Mouse (Mus musculus): ENCODE measurements around the gene Camkk1. TPM values are rescaled to one million over a fixed set of nuclear protein-coding genes. Genes with fewer than 3 reads are reported as not detected.
A peak's percentile ranks its signal among the peaks of the same experiment; 100 is the strongest.

Gene Camkk1
- polyA plus RNA-seq, 1 experiment from 2014 or later = 30.6 TPM

GRCm38 (mm10) chr11:73039102-73039799 lies 20.4 kb downstream of the Camkk1 start:
- Histone ChIP-seq H3K9ac (no peak overlapping the region), H3K27ac (no peak overlapping the region), H3K9me3 (no peaks in the 10 kb centered on the region), H3K4me1 (no peaks in the 10 kb centered on the region), H3K4me3 (no peak overlapping the region), H3K4me2 (no peak overlapping the region), H3K27me3 (replicated peaks) (no peaks in the 10 kb centered on the region), H3K36me3 (replicated peaks) (peaks cover 6% of the 10 kb centered on the region; the same call in 1 of the 2 replicates)
- WGBS = 55% methylated on average over 9 of the region's 9 CpGs
- ATAC-seq (replicated peaks) = peak; percentile 72

DNA sequence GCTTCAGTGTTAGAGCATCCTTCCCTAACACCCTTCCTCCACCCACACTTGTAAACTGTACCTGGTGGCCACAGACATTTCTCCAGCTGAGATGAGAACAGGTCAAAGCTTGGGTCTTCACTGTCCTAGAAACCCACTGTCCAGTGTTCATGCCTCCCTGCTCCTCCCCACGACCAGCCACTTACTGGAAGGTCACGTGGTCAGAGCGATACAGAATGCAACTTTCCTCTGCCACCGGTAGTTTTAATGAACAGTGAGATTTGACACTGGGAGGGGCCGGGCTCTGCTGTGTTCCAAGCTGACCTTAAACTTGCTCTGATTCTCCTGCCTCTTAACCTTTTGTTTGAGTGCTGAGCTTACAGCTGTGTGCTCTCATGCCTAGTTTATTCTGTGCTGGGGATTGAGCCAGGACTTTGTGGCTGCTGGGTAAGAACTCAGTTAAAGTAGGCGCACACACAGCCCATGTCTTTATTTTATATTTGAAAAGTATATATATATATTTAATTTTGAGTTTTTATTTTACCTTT lies 25.5 kb downstream of the Camkk1 start:
- Histone ChIP-seq H3K4me1 (peaks cover 13% of the 10 kb centered on the region), H3K9ac (no peak overlapping the region), H3K27ac (no peak overlapping the region), H3K4me3 (no peak overlapping the region), H3K9me3 (no peaks in the 10 kb centered on the region), H3K27me3 (replicated peaks) (no peaks in the 10 kb centered on the region), H3K4me2 (no peak overlapping the region), H3K36me3 (replicated peaks) (no peaks in the 10 kb centered on the region)
- 67% methylated on average over 6 of the region's 6 CpGs for WGBS
- no peak for ATAC-seq (replicated peaks)

- Histone ChIP-seq H3K27ac (no peak overlapping the region), H3K4me2 (no peak overlapping the region), H3K4me1 (peaks cover 18% of the 10 kb centered on the region), H3K36me3 (replicated peaks) (no peaks in the 10 kb centered on the region), H3K4me3 (no peak overlapping the region), H3K27me3 (replicated peaks) (no peaks in the 10 kb centered on the region), H3K9ac (no peak overlapping the region), H3K9me3 (no peaks in the 10 kb centered on the region)
- WGBS = 74% methylated on average over 4 of the region's 4 CpGs
- no peak for ATAC-seq (replicated peaks)
These were observed 26.0 kb downstream of the Camkk1 start for GRCm38 (mm10) chr11:73044789-73045188.

GRCm38 (mm10) chr11:73047542-73047996 lies 28.8 kb downstream of the Camkk1 start, which contains the start of gene Ncbp3:
Ncbp3 (plus strand) TSS chr11:73047783.
- H3K4me1 ChIP-seq = peaks cover 18% of the 10 kb centered on the region
- peak within 1 kb of the TSS; percentile 73 for H3K4me2 ChIP-seq
- H3K27me3 ChIP-seq (replicated peaks) = no peaks in the 10 kb centered on the region
- H3K36me3 ChIP-seq (replicated peaks) = 0 out of 2 replicates have a peak, but pooled peaks cover 3% of the 10 kb centered on the region
- H3K9me3 ChIP-seq = no peaks in the 10 kb centered on the region
- peak within 1 kb of the TSS; percentile 80 for H3K4me3 ChIP-seq
- peak within 1 kb of the TSS; percentile 89 for H3K27ac ChIP-seq
- peak; percentile 96 for ATAC-seq (replicated peaks)
- under 1% methylated on average over 39 of the region's 39 CpGs for WGBS
- H3K9ac ChIP-seq = peak within 1 kb of the TSS; percentile 92

GRCm38 (mm10) chr11:73048030-73048876 lies 29.4 kb downstream of the Camkk1 start:
- H3K9ac ChIP-seq = peak overlapping the region; percentile 92

GRCm38 (mm10) chr11:73049335-73049734 lies 30.5 kb downstream of the Camkk1 start:
- H3K27ac ChIP-seq = peak overlapping the region; percentile 53
- H3K4me1 ChIP-seq = peaks cover 18% of the 10 kb centered on the region
- H3K27me3 ChIP-seq (replicated peaks) = no peaks in the 10 kb centered on the region
- peak overlapping the region; percentile 73 for H3K4me2 ChIP-seq
- ATAC-seq (replicated peaks) = no peak
- H3K9ac ChIP-seq = peak overlapping the region; percentile 92; the same call in 1 of the 2 replicates
- H3K4me3 ChIP-seq = peak overlapping the region; percentile 80
- H3K9me3 ChIP-seq = no peaks in the 10 kb centered on the region
- WGBS = 2% methylated on average over 4 of the region's 4 CpGs
- peaks cover 12% of the 10 kb centered on the region; the same call in 1 of the 2 replicates for H3K36me3 ChIP-seq (replicated peaks)

More at GRCm38 (mm10) chr11:73048030-73048876, 29.4 kb downstream of the Camkk1 start:
- H3K27me3 ChIP-seq (replicated peaks) = no peaks in the 10 kb centered on the region
- 1% methylated on average over 54 of the region's 55 CpGs for WGBS
- H3K36me3 ChIP-seq (replicated peaks) = peaks cover 5% of the 10 kb centered on the region; the same call in 1 of the 2 replicates
- peak overlapping the region; percentile 80 for H3K4me3 ChIP-seq
- H3K4me2 ChIP-seq = peak overlapping the region; percentile 73
- peak overlapping the region; percentile 89 for H3K27ac ChIP-seq
- ATAC-seq (replicated peaks) = peak; percentile 71
- no peaks in the 10 kb centered on the region for H3K9me3 ChIP-seq
- peaks cover 18% of the 10 kb centered on the region for H3K4me1 ChIP-seq

GRCm38 (mm10) chr11:73052795-73053194 lies 34.0 kb downstream of the Camkk1 start:
- H3K4me3 ChIP-seq = no peak overlapping the region

GRCm38 (mm10) chr11:73057701-73058100 lies 38.9 kb downstream of the Camkk1 start:
- H3K4me1 ChIP-seq = no peaks in the 10 kb centered on the region
- no peak overlapping the region for H3K4me3 ChIP-seq
- no peak overlapping the region for H3K27ac ChIP-seq
- H3K9me3 ChIP-seq = no peaks in the 10 kb centered on the region
- ATAC-seq (replicated peaks) = no peak
- no peaks in the 10 kb centered on the region for H3K27me3 ChIP-seq (replicated peaks)
- WGBS = 89% methylated on average over 5 of the region's 5 CpGs
- H3K9ac ChIP-seq = no peak overlapping the region
- peaks cover 19% of the 10 kb centered on the region; the same call in 1 of the 2 replicates for H3K36me3 ChIP-seq (replicated peaks)
- H3K4me2 ChIP-seq = no peak overlapping the region

More at GRCm38 (mm10) chr11:73052795-73053194, 34.0 kb downstream of the Camkk1 start:
- Histone ChIP-seq H3K27me3 (replicated peaks) (no peaks in the 10 kb centered on the region), H3K4me1 (peaks cover 14% of the 10 kb centered on the region), H3K9me3 (no peaks in the 10 kb centered on the region), H3K4me2 (no peak overlapping the region), H3K9ac (no peak overlapping the region), H3K27ac (no peak overlapping the region), H3K36me3 (replicated peaks) (peaks cover 18% of the 10 kb centered on the region; the same call in 1 of the 2 replicates)
- no peak for ATAC-seq (replicated peaks)
- WGBS = 94% methylated on average over 1 of the region's 1 CpGs

GRCm38 (mm10) chr11:73059630-73060029 lies 40.8 kb downstream of the Camkk1 start:
- no peak overlapping the region for H3K27ac ChIP-seq
- H3K27me3 ChIP-seq (replicated peaks) = no peaks in the 10 kb centered on the region
- no peaks in the 10 kb centered on the region for H3K9me3 ChIP-seq
- 95% methylated on average over 3 of the region's 3 CpGs for WGBS
- no peak overlapping the region for H3K4me3 ChIP-seq
- no peaks in the 10 kb centered on the region for H3K4me1 ChIP-seq
- no peak overlapping the region for H3K9ac ChIP-seq
- ATAC-seq (replicated peaks) = no peak
- H3K4me2 ChIP-seq = no peak overlapping the region
- peaks cover 10% of the 10 kb centered on the region; the same call in 1 of the 2 replicates for H3K36me3 ChIP-seq (replicated peaks)

- H3K9me3 ChIP-seq = no peaks in the 10 kb centered on the region
- H3K27me3 ChIP-seq (replicated peaks) = no peaks in the 10 kb centered on the region
- 89% methylated on average over 3 of the region's 3 CpGs for WGBS
- peaks cover 14% of the 10 kb centered on the region; the same call in 1 of the 2 replicates for H3K36me3 ChIP-seq (replicated peaks)
- H3K4me3 ChIP-seq = no peak overlapping the region
- no peak for ATAC-seq (replicated peaks)
- H3K4me2 ChIP-seq = no peak overlapping the region
- H3K9ac ChIP-seq = no peak overlapping the region
- no peaks in the 10 kb centered on the region for H3K4me1 ChIP-seq
- H3K27ac ChIP-seq = no peak overlapping the region
These were observed 42.6 kb downstream of the Camkk1 start for GRCm38 (mm10) chr11:73061413-73061812.

DNA sequence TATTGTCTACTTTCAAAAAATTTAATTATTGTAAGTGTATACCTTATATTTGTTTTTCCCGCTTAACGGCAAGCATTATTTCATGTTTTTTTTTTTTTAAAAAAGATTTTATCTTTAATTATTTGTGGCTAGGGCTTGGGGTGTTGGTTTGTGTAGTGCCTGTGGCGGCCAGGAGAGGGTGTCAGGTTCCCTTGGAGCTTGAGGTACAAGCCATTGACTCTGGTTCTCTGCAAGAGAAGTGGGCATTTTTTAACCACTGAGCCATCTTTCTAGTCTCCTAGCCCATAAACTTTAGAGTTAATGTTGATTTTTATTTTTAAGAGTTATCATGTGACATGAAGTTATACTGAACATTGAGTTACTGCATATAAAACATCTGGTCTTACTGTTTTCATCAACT lies 53.0 kb downstream of the Camkk1 start:
- no peak for ATAC-seq (replicated peaks)
- Histone ChIP-seq H3K4me2 (no peak overlapping the region), H3K9me3 (no peaks in the 10 kb centered on the region), H3K27me3 (replicated peaks) (no peaks in the 10 kb centered on the region), H3K27ac (no peak overlapping the region), H3K4me3 (no peak overlapping the region), H3K4me1 (no peaks in the 10 kb centered on the region), H3K9ac (no peak overlapping the region), H3K36me3 (replicated peaks) (peaks cover 58% of the 10 kb centered on the region)
- 89% methylated on average over 3 of the region's 3 CpGs for WGBS

DNA sequence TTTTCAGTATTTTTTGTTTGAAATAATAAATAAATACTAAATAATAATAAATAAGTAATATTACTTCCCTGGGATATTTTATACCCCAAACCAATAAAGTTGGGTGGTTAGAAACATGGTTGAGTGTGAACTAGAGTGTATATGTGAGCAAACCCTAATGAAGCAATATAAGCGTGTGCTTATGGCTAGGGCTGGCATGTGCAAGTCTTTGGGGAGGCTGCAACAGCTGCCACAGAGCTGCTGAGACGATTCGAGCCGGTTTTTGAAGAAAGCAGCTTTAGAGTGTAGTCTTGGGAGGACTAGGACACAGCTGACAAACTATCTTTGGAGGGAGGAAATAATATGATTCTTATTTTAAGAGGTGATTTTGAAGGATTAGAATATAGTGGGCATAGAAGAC lies 57.5 kb downstream of the Camkk1 start:
- no peak overlapping the region for H3K27ac ChIP-seq
- peaks cover 60% of the 10 kb centered on the region for H3K36me3 ChIP-seq (replicated peaks)
- no peaks in the 10 kb centered on the region for H3K9me3 ChIP-seq
- no peak overlapping the region for H3K4me2 ChIP-seq
- H3K4me1 ChIP-seq = no peaks in the 10 kb centered on the region
- H3K27me3 ChIP-seq (replicated peaks) = no peaks in the 10 kb centered on the region
- H3K9ac ChIP-seq = no peak overlapping the region
- 65% methylated on average over 4 of the region's 4 CpGs for WGBS
- ATAC-seq (replicated peaks) = no peak
- H3K4me3 ChIP-seq = no peak overlapping the region
